Mouse (Mus musculus) lung, embryonic 14.5 days (tissue): ENCODE measurements around the gene Mertk. TPM values are rescaled to one million over a fixed set of nuclear protein-coding genes. Genes with fewer than 3 reads are reported as not detected.

Experiments used
- ATAC-seq: fragments of 200-750 bp; cut with Nextera tagmentation; 2 replicates; pipeline ENCODE4 v1.8.0; 2017; ENCODE audit warnings: mild to moderate bottlenecking, moderate TSS enrichment, moderate library complexity; ENCODE audit not compliant: insufficient read depth
- DNase-seq: peaks from one replicate; pipeline ENCODE4 v3.0.0-alpha.2; 2015
- H3K27ac ChIP-seq: fragments of 300-500 bp; sonication (generic); 2 replicates; pipeline ENCODE4 v1.5.1; 2014; ENCODE audit warnings: low read depth, mild to moderate bottlenecking, moderate library complexity
- H3K27me3 ChIP-seq: fragments of 300-500 bp; sonication (generic); 2 replicates; pipeline ENCODE4 v1.6.1; 2014; ENCODE audit warnings: low read length, control low read depth; ENCODE audit not compliant: insufficient read depth
- H3K36me3 ChIP-seq: fragments of 300-500 bp; sonication (generic); 2 replicates; pipeline ENCODE4 v1.6.1; 2014; ENCODE audit warnings: control low read depth; ENCODE audit not compliant: insufficient read depth
- H3K4me1 ChIP-seq: fragments of 300-500 bp; sonication (generic); 2 replicates; pipeline ENCODE4 v1.6.1; 2014; ENCODE audit warnings: antibody characterized with exemption, control low read depth; ENCODE audit not compliant: insufficient read depth
- H3K4me2 ChIP-seq: fragments of 300-500 bp; sonication (generic); 2 replicates; pipeline ENCODE4 v1.6.1; 2014; ENCODE audit warnings: mild to moderate bottlenecking
- H3K4me3 ChIP-seq: fragments of 300-500 bp; sonication (generic); 2 replicates; pipeline ENCODE4 v1.5.1; 2014; ENCODE audit warnings: low read depth, low read length
- H3K9ac ChIP-seq: fragments of 300-500 bp; sonication (generic); 2 replicates; pipeline ENCODE4 v1.6.1; 2014
- H3K9me3 ChIP-seq: fragments of 300-500 bp; sonication (generic); 2 replicates; pipeline ENCODE4 v1.6.1; 2016; ENCODE audit warnings: low read depth, low read length, control low read depth
- CTCF ChIP-seq: IDR thresholded peaks from 2 replicates; pipeline ENCODE4 v1.5.1; 2016; ENCODE audit warnings: antibody characterized with exemption, low read depth
- whole genome bisulfite sequencing: fragments of 180-500 bp; shearing (Covaris S2); extraction: QIAGEN DNeasy Blood & Tissue Kit; methylation state at CpG from one replicate; pipeline ENCODE4 v1.1.7; 2014; 5-methylcytosine and 5-hydroxymethylcytosine counted together
- polyA plus RNA-seq: library from polyadenylated mRNA; unstranded; fragments of >200 nt; fragmentation: Nextera tagmentation; extraction: Ambion mirVana; gene quantifications from 2 replicates; pipeline ENCODE4 v1.2.1, GENCODE M21; 2014

The Mertk gene
- polyA plus RNA-seq, 1 experiment from 2014 or later, result 4.5 TPM

- ATAC-seq, result no peak
- no peak for DNase-seq
Observed at GRCm38 (mm10) chr2:128709264-128709663, 10.5 kb downstream of the Mertk start.

DNA sequence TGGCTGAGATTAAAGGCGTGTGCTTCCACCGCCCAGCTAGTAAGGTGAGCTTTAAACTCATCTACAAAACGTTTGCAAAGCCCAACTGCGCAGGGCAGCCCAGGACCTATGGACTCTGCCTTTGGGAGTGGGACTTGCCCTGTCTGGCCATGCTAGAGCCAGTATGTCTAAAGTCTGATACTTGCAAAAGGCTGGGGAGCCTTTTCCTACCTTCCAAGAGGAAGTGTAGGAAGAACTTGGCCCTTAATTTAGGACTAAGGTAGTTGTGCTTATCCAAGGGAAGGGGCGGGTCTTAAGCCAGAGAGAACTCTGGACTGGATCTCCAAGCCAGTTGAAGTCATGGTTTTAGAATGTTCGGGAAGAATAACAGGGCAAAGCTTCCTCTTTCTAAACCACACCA is 11.9 kb downstream of the Mertk start:
- TF ChIP-seq CTCF, result no peak
- Histone ChIP-seq H3K27me3 (no peaks in the 10 kb centered on the region), H3K9me3 (no peaks in the 10 kb centered on the region), H3K4me3 (no peak overlapping the region), H3K27ac (no peak overlapping the region), H3K9ac (no peak overlapping the region), H3K4me1 (peaks cover 18% of the 10 kb centered on the region), H3K4me2 (no peak overlapping the region), H3K36me3 (no peaks in the 10 kb centered on the region)
- WGBS, result 76% methylated on average over 6 of the region's 6 CpGs
- no peak for DNase-seq
- no peak for ATAC-seq

More at GRCm38 (mm10) chr2:128709264-128709663, 10.5 kb downstream of the Mertk start:
- Histone ChIP-seq H3K9me3 (no peaks in the 10 kb centered on the region), H3K27ac (no peak overlapping the region), H3K4me3 (no peak overlapping the region), H3K36me3 (no peaks in the 10 kb centered on the region), H3K27me3 (no peaks in the 10 kb centered on the region), H3K9ac (no peak overlapping the region), H3K4me1 (peaks cover 11% of the 10 kb centered on the region), H3K4me2 (no peak overlapping the region)
- no peak for TF ChIP-seq CTCF
- 45% methylated on average over 6 of the region's 6 CpGs for WGBS

- no peak for TF ChIP-seq CTCF
- Histone ChIP-seq H3K9me3 (no peaks in the 10 kb centered on the region), H3K36me3 (no peaks in the 10 kb centered on the region), H3K27me3 (no peaks in the 10 kb centered on the region), H3K27ac (peak overlapping the region; percentile 89), H3K9ac (no peak overlapping the region), H3K4me2 (no peak overlapping the region), H3K4me1 (peaks cover 18% of the 10 kb centered on the region), H3K4me3 (no peak overlapping the region)
- no peak for ATAC-seq
- WGBS, result 57% methylated on average over 6 of the region's 6 CpGs
- no peak for DNase-seq
Observed at GRCm38 (mm10) chr2:128712940-128713339, 14.2 kb downstream of the Mertk start.

- peak; percentile 88 for ATAC-seq
Observed at GRCm38 (mm10) chr2:128713548-128714003, 14.8 kb downstream of the Mertk start.

GRCm38 (mm10) chr2:128714724-128715241 is 16.0 kb downstream of the Mertk start:
- Histone ChIP-seq H3K4me1 (peaks cover 18% of the 10 kb centered on the region), H3K27ac (peak overlapping the region; percentile 89; the same call in 1 of the 2 replicates), H3K4me3 (no peak overlapping the region), H3K36me3 (no peaks in the 10 kb centered on the region), H3K27me3 (no peaks in the 10 kb centered on the region), H3K4me2 (no peak overlapping the region), H3K9ac (no peak overlapping the region), H3K9me3 (no peaks in the 10 kb centered on the region)
- WGBS, result 54% methylated on average over 7 of the region's 7 CpGs
- ATAC-seq, result peak; percentile 49; the same call in 1 of the 2 replicates
- no peak for TF ChIP-seq CTCF
- DNase-seq, result peak; percentile 35

More at GRCm38 (mm10) chr2:128713548-128714003, 14.8 kb downstream of the Mertk start:
- Histone ChIP-seq H3K9me3 (no peaks in the 10 kb centered on the region), H3K27me3 (no peaks in the 10 kb centered on the region), H3K36me3 (no peaks in the 10 kb centered on the region), H3K4me1 (peaks cover 18% of the 10 kb centered on the region), H3K4me3 (no peak overlapping the region), H3K27ac (peak overlapping the region; percentile 89), H3K4me2 (no peak overlapping the region), H3K9ac (no peak overlapping the region)
- TF ChIP-seq CTCF, result no peak
- DNase-seq, result peak; percentile 93
- WGBS, result 18% methylated on average over 5 of the region's 5 CpGs

DNA sequence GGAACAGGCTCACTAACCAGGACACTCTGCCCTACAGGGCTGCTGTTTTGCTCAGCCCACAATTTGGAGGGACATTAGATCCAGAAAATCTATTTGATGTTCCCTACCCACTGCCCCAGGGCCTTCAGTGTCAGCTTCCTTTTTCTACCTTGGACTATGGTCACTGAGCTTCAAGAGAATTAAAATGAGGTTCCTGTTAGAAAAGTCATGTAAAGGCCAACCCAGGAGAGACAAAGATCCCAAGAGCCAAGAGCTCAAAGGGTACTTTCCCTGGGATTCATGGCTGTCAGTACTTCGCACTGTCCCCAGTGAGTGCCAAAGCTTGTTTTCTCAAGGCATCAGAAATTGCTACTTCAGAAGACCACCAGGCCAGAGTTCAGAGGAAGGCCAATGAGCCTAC is 17.2 kb downstream of the Mertk start:
- H3K27ac ChIP-seq, result no peak overlapping the region
- no peak for DNase-seq
- no peak overlapping the region for H3K4me2 ChIP-seq
- TF ChIP-seq CTCF, result no peak
- no peak overlapping the region for H3K9ac ChIP-seq
- 90% methylated on average over 1 of the region's 1 CpGs for WGBS
- no peaks in the 10 kb centered on the region for H3K27me3 ChIP-seq
- H3K9me3 ChIP-seq, result 0 out of 2 replicates have a peak, but pooled peaks cover 3% of the 10 kb centered on the region
- no peak for ATAC-seq
- H3K4me1 ChIP-seq, result peaks cover 18% of the 10 kb centered on the region
- H3K4me3 ChIP-seq, result no peak overlapping the region
- no peaks in the 10 kb centered on the region for H3K36me3 ChIP-seq

GRCm38 (mm10) chr2:128719380-128719779 is 20.6 kb downstream of the Mertk start:
- no peak overlapping the region for H3K4me3 ChIP-seq
- H3K4me2 ChIP-seq, result no peak overlapping the region
- ATAC-seq (no peak), DNase-seq (no peak)
- H3K27me3 ChIP-seq, result no peaks in the 10 kb centered on the region
- no peak overlapping the region for H3K27ac ChIP-seq
- 0 out of 2 replicates have a peak, but pooled peaks cover 6% of the 10 kb centered on the region for H3K9me3 ChIP-seq
- no peak overlapping the region for H3K9ac ChIP-seq
- peaks cover 6% of the 10 kb centered on the region for H3K4me1 ChIP-seq
- no peaks in the 10 kb centered on the region for H3K36me3 ChIP-seq
- 89% methylated on average over 2 of the region's 2 CpGs for WGBS
- no peak for TF ChIP-seq CTCF
